ENCODE assay signal across 9 mouse cellular contexts in genomic region chr1:137221087-137222057, GRCm38 (mm10).
A peak's percentile ranks its signal among the peaks of the same experiment; 100 is the strongest.
DNase-seq lines count a peak whose midpoint lies in the region; ATAC-seq lines count a peak whose summit lies in the region.
"Had no signal": no experiment of that assay in that cellular context is flagged by ENCODE, and none has a peak within 500 bp of the region (broad histone marks: within the 10 kb centered on the region; RNA-seq: fewer than 3 reads in every experiment).

No protein-coding gene starts in this region.

- WGBS in heart, embryonic 10.5 days = 15% methylated on average over 25 of the region's 25 CpGs
- WGBS in limb, embryonic 10.5 days = 16% methylated on average over 25 of the region's 25 CpGs
- 9% methylated on average over 25 of the region's 25 CpGs for WGBS in neural tube, embryonic 13.5 days

- H3K27me3 ChIP-seq in heart, embryonic 10.5 days (ENCODE audit: insufficient read depth, poor library complexity, severe bottlenecking) = peaks cover 17% of the 10 kb centered on the region; the same call in 1 of the 2 replicates
- H3K27me3 ChIP-seq in limb, embryonic 10.5 days (ENCODE audit: low read depth, poor library complexity, severe bottlenecking) = peaks cover 34% of the 10 kb centered on the region
- peaks cover 9% of the 10 kb centered on the region for H3K27me3 ChIP-seq in neural tube, embryonic 13.5 days

- H3K9me3 ChIP-seq in heart, embryonic 10.5 days = no peaks in the 10 kb centered on the region
- H3K9me3 ChIP-seq in limb, embryonic 10.5 days (replicated peaks) = no peaks in the 10 kb centered on the region
- H3K9me3 ChIP-seq in neural tube, embryonic 13.5 days = no peaks in the 10 kb centered on the region

- ATAC-seq in neural tube, embryonic 13.5 days (ENCODE audit: low read depth) = peak; percentile 70
- no peak for ATAC-seq in monocyte, adult 5-6 weeks (replicated peaks; ENCODE audit: insufficient number of reproducible peaks, low FRiP score, low TSS enrichment, poor library complexity, severe bottlenecking)

- H3K4me2 ChIP-seq in neural tube, embryonic 13.5 days = peak overlapping the region; percentile 71

- peak; percentile 90 for DNase-seq in heart, adult 11 months
- no peak for DNase-seq in heart, adult 9 months (ENCODE audit: low spot score in 2 of 2)
- DNase-seq in R1 (ENCODE audit: low read depth, low spot score) = peak; percentile 31
- no peak for DNase-seq in heart, embryonic 10.5 days (ENCODE audit: low spot score)
- peak; percentile 48 for DNase-seq in limb, embryonic 10.5 days (ENCODE audit: low spot score)
- DNase-seq in spleen, postnatal 36 days (ENCODE audit: low spot score in 2 of 2) = no peak

- peaks cover 11% of the 10 kb centered on the region; the same call in 1 of the 2 replicates for H3K4me1 ChIP-seq in heart, embryonic 10.5 days
- H3K4me1 ChIP-seq in limb, embryonic 10.5 days = peaks cover 28% of the 10 kb centered on the region
- peaks cover 12% of the 10 kb centered on the region for H3K4me1 ChIP-seq in neural tube, embryonic 13.5 days (replicated peaks)

- no peak overlapping the region for H3K27ac ChIP-seq in heart, embryonic 10.5 days
- H3K27ac ChIP-seq in limb, embryonic 10.5 days = 0 out of 2 replicates have a peak overlapping the region, but pooled peaks have one; percentile 28
- no peak overlapping the region for H3K27ac ChIP-seq in neural tube, embryonic 13.5 days (replicated peaks)

- peak overlapping the region; percentile 66 for H3K9ac ChIP-seq in neural tube, embryonic 13.5 days

- peak overlapping the region; percentile 54 for H3K4me3 ChIP-seq in heart, embryonic 10.5 days
- H3K4me3 ChIP-seq in limb, embryonic 10.5 days = peak overlapping the region; percentile 38
- peak overlapping the region; percentile 35 for H3K4me3 ChIP-seq in neural tube, embryonic 13.5 days
- H3K4me3 ChIP-seq: erythroblast, embryonic 14.5 days had no signal

- H3K36me3 ChIP-seq in heart, embryonic 10.5 days = no peaks in the 10 kb centered on the region
- no peaks in the 10 kb centered on the region for H3K36me3 ChIP-seq in limb, embryonic 10.5 days
- no peaks in the 10 kb centered on the region for H3K36me3 ChIP-seq in neural tube, embryonic 13.5 days

Comparison
In these comparisons a context has a peak if more than half of its experiments do, and no peak if none do; other contexts are left out.
1. DNase-seq: peak in heart, adult 11 months (single experiment), R1 (single experiment) and limb, embryonic 10.5 days (single experiment); none in heart, adult 9 months (0 of 2), heart, embryonic 10.5 days (single experiment) and spleen, postnatal 36 days (0 of 2).
2. Peak in every context shown above with its lines, with median percentiles within 50 percentile points of each other: H3K4me3 ChIP-seq.